ENCODE assay signal across 7 mouse cellular contexts in genomic region chr7:130668729-130669281, GRCm38 (mm10).
DNase-seq lines count a peak whose midpoint lies in the region; ATAC-seq lines count a peak whose summit lies in the region.

No protein-coding gene starts in this region.

- H3K4me1 ChIP-seq in embryonic facial prominence, embryonic 13.5 days: peaks cover 47% of the 10 kb centered on the region
- peaks cover 31% of the 10 kb centered on the region for H3K4me1 ChIP-seq in intestine, embryonic 16.5 days (ENCODE audit: control insufficient read depth, insufficient read depth, low read length)
- peaks cover 14% of the 10 kb centered on the region for H3K4me1 ChIP-seq in liver, embryonic 16.5 days (ENCODE audit: control insufficient read depth, low read depth, low read length)

- H3K27me3 ChIP-seq in embryonic facial prominence, embryonic 13.5 days: no peaks in the 10 kb centered on the region
- H3K27me3 ChIP-seq in intestine, embryonic 16.5 days (replicated peaks; ENCODE audit: control insufficient read depth, insufficient read depth, low read length): no peaks in the 10 kb centered on the region
- H3K27me3 ChIP-seq in liver, embryonic 16.5 days (ENCODE audit: control insufficient read depth, insufficient read depth, low read depth, low read length): no peaks in the 10 kb centered on the region

- ATAC-seq in embryonic facial prominence, embryonic 13.5 days (ENCODE audit: insufficient number of reproducible peaks, insufficient read depth, low FRiP score, low TSS enrichment, low read depth): no peak
- 0 out of 2 replicates have a peak, but pooled peaks have one; percentile 3 for ATAC-seq in intestine, embryonic 16.5 days
- ATAC-seq in liver, embryonic 16.5 days (ENCODE audit: low read depth): peak; percentile 31; the same call in 1 of the 2 replicates

- H3K9ac ChIP-seq in embryonic facial prominence, embryonic 13.5 days: no peak overlapping the region
- H3K9ac ChIP-seq in intestine, embryonic 16.5 days (ENCODE audit: low read depth, low read length): no peak overlapping the region
- H3K9ac ChIP-seq in liver, embryonic 16.5 days (ENCODE audit: low read depth, low read length): no peak overlapping the region

- WGBS in embryonic facial prominence, embryonic 13.5 days: 39% methylated on average over 7 of the region's 7 CpGs
- WGBS in intestine, embryonic 16.5 days: 41% methylated on average over 7 of the region's 7 CpGs
- 45% methylated on average over 7 of the region's 7 CpGs for WGBS in liver, embryonic 16.5 days (ENCODE audit: insufficient replicate concordance)

- peak overlapping the region; percentile 85 for H3K27ac ChIP-seq in embryonic facial prominence, embryonic 13.5 days
- peak overlapping the region; percentile 17 for H3K27ac ChIP-seq in intestine, embryonic 16.5 days (ENCODE audit: low read length)
- H3K27ac ChIP-seq in liver, embryonic 16.5 days (ENCODE audit: low read length): peak overlapping the region; percentile 34; the same call in 1 of the 2 replicates

- H3K4me2 ChIP-seq in embryonic facial prominence, embryonic 13.5 days: no peak overlapping the region
- H3K4me2 ChIP-seq in intestine, embryonic 16.5 days (ENCODE audit: low read depth, low read length): no peak overlapping the region
- H3K4me2 ChIP-seq in liver, embryonic 16.5 days (ENCODE audit: low read depth, low read length): no peak overlapping the region

- no peak overlapping the region for H3K4me3 ChIP-seq in embryonic facial prominence, embryonic 13.5 days
- no peak overlapping the region for H3K4me3 ChIP-seq in intestine, embryonic 16.5 days (ENCODE audit: low read length)
- no peak overlapping the region for H3K4me3 ChIP-seq in liver, embryonic 16.5 days (ENCODE audit: low read depth, low read length)

- peaks cover 18% of the 10 kb centered on the region for H3K36me3 ChIP-seq in embryonic facial prominence, embryonic 13.5 days
- peaks cover 18% of the 10 kb centered on the region for H3K36me3 ChIP-seq in intestine, embryonic 16.5 days (ENCODE audit: control insufficient read depth, insufficient read depth, low read length)
- H3K36me3 ChIP-seq in liver, embryonic 16.5 days (ENCODE audit: control insufficient read depth, insufficient read depth): no peaks in the 10 kb centered on the region

- peak; percentile 17 for DNase-seq in brain, adult 2 months (ENCODE audit: low read depth, low spot score)
- DNase-seq in gastrocnemius, adult 18-20 months (ENCODE audit: low spot score): no peak
- no peak for DNase-seq in cerebellum, adult 11 months
- no peak for DNase-seq in thymus, postnatal 4 days

- H3K9me3 ChIP-seq in embryonic facial prominence, embryonic 13.5 days: peaks cover 3% of the 10 kb centered on the region; the same call in 1 of the 2 replicates
- peaks cover 4% of the 10 kb centered on the region; the same call in 1 of the 2 replicates for H3K9me3 ChIP-seq in intestine, embryonic 16.5 days (ENCODE audit: control insufficient read depth, low read length)
- H3K9me3 ChIP-seq in liver, embryonic 16.5 days (replicated peaks; ENCODE audit: control insufficient read depth, low read length): 0 out of 2 replicates have a peak, but pooled peaks cover 3% of the 10 kb centered on the region

Comparison
In these comparisons a context has a peak if more than half of its experiments do, and no peak if none do; other contexts are left out.
1. H3K27ac ChIP-seq: peak in every context shown above with its lines; median percentile 85 in embryonic facial prominence, embryonic 13.5 days; 34 in liver, embryonic 16.5 days; 17 in intestine, embryonic 16.5 days.